Mouse (Mus musculus): Measurements from ENCODE around the gene Spdye4a.
A peak's percentile ranks its signal among the peaks of the same experiment; 100 is the strongest.
"Not testable (repeated sequence)": the region's sequence is repeated elsewhere in the genome, so short reads cannot be mapped to it uniquely, and the experiment has no call there.

Gene Spdye4a

DNA sequence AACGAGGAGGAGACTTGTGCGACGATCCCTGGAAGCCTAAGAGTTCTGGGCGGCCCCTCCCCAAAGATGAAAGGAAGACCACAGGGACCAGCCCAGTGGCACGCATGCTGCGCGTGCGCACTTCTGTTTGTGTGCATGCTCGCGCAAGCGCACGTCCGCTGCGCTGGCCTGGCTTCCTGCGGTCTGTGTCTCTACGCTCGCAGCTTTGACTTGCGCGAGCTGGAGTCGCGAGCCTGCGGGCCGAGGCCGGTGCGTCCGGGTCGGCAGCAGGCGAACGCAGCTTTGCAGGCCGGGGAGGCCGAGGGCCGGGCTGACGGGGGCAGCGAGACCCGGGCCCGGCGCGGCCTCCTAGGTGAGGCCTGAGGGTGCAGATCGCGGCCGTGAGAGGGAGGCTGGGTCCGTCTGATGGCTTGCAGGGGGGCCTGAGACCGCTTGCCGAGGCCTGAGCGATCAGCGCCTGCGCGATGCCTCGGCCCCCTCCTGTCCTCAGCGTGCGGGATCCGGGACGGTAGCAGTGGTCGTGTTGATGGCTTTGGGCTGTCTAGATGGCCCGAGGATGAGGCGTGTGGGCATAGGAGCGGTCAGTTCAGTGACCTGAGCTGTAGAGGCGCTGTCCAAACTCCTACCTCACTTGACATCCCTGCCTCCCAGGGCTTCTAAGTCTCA lies 8.5 kb upstream of the Spdye4a start, which contains the start of gene Zfp12:
Gene Zfp12, plus strand, starts transcription at position 136 of the 666 bp plus-strand sequence.
- peak; percentile 97 for DNase-seq (ENCODE audit: low read depth)

DNA sequence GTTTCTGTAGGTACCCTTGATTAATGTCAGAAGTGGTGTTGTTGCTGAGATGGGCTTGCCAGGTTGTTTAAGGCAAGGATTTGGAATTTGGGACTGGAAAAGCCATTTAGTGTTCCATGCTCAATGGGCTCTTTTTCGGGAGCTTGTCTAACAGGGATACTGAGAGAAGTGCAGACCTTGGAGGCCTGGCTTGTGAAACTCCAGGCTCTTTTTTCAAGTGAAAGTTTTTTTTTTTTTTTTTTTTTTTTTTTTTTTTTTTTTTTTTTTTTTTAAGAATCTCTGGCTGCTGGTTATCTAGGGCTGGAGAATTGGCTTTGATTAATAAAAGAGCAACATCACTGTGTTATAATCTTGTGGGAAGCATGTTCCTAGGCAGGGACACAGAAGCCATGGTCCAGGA lies 4.4 kb downstream of the Spdye4a start:
- no peak for DNase-seq (ENCODE audit: low read depth)

DNA sequence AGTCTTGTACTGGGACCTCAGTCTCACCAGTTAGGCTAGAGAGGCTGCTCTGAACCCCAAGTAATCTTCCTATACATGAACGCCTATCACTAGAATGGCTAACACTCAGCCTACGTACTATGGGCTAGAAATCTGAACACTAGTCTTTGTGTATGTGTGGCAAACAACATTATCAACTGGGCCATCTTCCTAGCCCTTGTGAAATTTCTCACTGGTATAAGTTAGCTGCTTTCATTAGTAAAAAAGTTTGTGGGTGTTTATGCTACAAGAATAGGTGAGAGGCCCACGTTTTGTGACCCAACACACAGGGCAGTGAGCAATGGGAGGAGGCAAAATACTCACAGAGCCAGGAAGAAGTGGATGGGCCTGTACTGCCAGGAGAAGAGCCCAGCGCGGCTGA lies 5.7 kb downstream of the Spdye4a start:
- no peak for DNase-seq (ENCODE audit: low read depth)

GRCm38 (mm10) chr5:143213832-143214231 lies 12.9 kb downstream of the Spdye4a start:
- no peak for DNase-seq (ENCODE audit: low read depth)

DNA sequence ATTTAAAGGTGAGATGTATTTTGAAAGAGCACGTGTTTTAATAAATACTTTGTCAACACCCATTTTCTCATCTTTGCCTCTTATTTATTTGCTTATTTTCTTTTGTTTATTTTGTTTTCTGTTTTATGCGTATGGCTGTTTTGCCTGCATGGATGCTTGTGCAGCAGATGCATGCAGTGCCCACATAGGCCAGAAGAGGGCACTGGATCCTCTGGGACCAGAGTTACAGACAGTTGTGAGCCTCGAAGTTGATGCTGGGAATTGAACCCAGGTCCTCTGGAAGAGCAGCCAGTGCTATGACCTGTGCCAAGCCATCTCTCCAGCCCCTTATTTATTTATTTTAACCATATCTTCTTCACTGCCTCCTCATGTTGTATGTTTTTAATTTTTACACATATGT lies 21.7 kb downstream of the Spdye4a start:
- DNase-seq (ENCODE audit: low read depth): no peak

DNA sequence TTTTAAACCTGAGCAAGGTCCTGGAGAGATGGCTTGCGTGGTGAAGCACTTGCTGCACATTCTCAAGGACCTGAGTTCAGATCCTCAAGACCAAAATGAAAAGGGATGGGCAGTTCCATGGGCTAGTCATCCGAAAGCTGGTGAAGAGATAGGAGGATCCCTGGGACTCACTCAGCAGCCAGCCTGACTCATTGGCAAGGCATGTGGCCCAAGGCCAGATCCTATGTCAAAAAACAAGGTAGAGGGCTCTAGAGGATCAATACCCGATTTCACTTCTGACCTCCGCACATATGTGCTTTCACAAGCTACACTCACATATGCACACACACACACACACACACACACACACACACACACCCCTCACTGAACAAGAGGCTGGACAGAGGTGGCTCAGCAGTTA lies 30.2 kb downstream of the Spdye4a start:
- no peak for DNase-seq (ENCODE audit: low read depth)

DNA sequence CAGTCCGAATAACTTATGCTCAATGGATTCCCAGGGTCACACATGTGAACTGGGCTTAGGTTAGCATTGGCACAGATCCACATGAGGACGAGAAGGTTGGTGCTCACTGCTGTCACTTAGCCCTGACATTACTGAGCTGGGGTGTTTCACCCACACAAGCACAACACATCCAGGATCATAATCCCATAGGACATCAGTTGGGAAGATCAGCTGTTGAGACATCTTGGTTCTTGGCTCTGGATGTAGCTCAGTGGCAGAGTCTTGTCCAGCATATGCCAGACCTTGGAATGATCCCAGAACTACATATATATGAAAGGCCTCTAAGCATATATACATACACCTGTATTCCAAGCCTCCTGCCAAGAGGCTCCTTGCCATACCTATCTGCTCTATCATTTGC lies 31.5 kb downstream of the Spdye4a start:
- no peak for DNase-seq (ENCODE audit: low read depth)

- DNase-seq (ENCODE audit: low read depth): not testable (repeated sequence)
Measured at GRCm38 (mm10) chr5:143194747-143195146, 31.9 kb downstream of the Spdye4a start.

- no peak for DNase-seq (ENCODE audit: low read depth)
Measured at GRCm38 (mm10) chr5:143192806-143193205, 33.9 kb downstream of the Spdye4a start.

GRCm38 (mm10) chr5:143188014-143188413 lies 38.7 kb downstream of the Spdye4a start:
- not testable (repeated sequence) for DNase-seq (ENCODE audit: low read depth)

- DNase-seq (ENCODE audit: low read depth): peak; percentile 94
Measured at GRCm38 (mm10) chr5:143180255-143181076, 46.2 kb downstream of the Spdye4a start, which contains the start of the genes Rbak and Spdye4b. TSS of gene Rbak (minus strand) at chr5:143180775. TSS of gene Spdye4b (plus strand) at chr5:143181017.

- DNase-seq (ENCODE audit: low read depth): peak; percentile 43
Measured at GRCm38 (mm10) chr5:143179179-143179578, 47.5 kb downstream of the Spdye4a start.

- peak; percentile 25 for DNase-seq (ENCODE audit: low read depth)
Measured at GRCm38 (mm10) chr5:143177541-143178200, 49.0 kb downstream of the Spdye4a start.

- no peak for DNase-seq (ENCODE audit: low read depth)
Measured at GRCm38 (mm10) chr5:143175970-143176369, 50.7 kb downstream of the Spdye4a start.

All from naive thymus-derived CD4-positive, alpha-beta T cell, adult 2 months (primary cell).